Mouse (Mus musculus) lung, postnatal 0 days (tissue): ENCODE results near the gene Acin1.
A peak's percentile ranks its signal among the peaks of the same experiment; 100 is the strongest.

ENCODE experiments used
- CTCF ChIP-seq: IDR thresholded peaks from 2 replicates; pipeline ENCODE4 v1.5.1; 2016; ENCODE audit warnings: antibody characterized with exemption, mild to moderate bottlenecking
- EP300 ChIP-seq: IDR thresholded peaks from 2 replicates; pipeline ENCODE4 v1.6.1; 2016; ENCODE audit warnings: antibody characterized with exemption, mild to moderate bottlenecking, control low read depth

DNA sequence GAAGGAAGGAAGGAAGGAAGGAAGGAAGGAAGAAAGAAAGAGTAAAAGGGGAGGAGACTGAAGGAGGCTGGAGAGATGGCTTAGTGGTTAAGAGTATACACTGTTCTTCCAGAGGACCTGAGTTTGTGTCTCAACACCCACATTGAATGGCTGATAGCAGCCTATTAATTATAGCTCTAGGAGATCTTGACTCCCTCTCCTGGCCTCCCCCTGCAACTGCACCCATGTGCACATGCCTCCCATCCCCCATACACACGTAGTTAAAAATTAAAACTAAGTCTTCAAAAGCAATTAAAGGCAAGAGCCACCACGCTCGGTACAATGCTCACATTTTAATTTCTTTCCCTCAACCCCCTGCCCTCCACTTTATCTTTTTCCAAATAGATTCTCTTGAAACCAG, 92.7 kb downstream of the Acin1 start:
- TF ChIP-seq CTCF (peak; percentile 46), EP300 (no peak)
